Mouse (Mus musculus) kidney, postnatal 36 days (tissue): ENCODE results near the gene Kera.

ENCODE experiments used
- DNase-seq, 2 experiments: peaks; one replicate each; pipeline ENCODE4 v3.0.0; 2021 to 2022; ENCODE audit warnings: mixed read lengths in 2 of 2

Kera gene

DNA sequence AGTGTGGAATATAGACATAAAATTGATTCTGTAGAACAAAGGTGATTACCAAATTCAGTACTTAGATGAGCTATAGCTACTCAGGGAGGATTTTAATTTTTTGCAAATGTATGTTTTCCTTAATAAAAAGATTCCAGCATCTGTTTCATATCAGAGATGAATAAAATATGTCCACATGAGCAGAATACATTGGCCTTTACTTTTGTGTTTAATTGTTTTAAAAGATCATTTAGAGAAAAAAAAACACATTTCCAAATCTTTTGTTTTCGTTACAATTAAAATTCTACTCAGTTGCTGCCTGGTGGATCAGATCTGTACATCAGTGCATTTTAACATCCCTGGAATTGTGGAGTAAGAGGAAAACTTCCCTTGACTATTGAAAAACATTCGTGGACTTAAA is at the start of gene Kera:
Gene Kera (plus strand): TSS at position 301 of the 400 bp plus-strand sequence.
- no peak for DNase-seq

DNA sequence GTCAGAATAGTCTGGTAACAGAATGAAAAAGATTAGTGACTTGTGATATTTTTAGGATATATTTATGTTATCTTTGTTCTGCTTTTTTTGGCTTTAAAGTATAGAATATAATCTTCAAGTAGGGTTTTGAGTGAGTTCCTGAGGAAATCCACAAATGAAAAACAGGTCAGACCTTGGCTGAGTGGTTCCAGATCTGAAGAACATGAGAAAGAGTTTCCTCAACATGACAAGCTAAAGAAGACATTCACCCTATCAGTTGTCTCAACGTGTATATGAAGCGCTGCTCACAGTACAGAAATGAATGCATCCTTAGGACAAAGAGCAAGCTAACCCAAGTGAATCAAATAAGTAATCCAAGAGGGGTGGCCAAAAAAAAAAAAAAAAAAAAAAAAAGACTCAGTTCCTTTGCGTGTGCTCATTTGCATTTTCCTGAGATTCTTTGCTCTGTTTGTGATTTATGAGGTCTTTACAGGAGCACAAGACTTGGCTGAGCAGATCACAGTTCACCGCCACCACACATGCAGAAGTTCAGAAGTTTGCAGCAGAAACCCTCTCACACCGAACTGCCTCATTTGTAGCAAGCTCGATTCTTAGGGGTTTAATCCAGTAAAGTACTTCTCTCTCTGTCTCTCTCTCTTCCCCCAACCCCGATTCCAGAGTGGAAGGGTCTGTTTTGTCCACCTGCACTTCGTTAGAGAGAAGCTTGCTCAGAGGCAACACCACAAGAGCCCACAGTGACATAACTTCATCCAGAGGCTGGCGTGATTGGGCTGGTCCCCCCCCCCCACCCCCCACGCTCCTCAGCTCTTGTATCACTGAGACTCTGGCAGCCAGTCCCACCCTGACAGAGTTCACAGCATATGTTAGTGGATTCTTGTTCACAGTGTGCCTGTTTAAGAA is 41.5 kb upstream of the Kera start, which contains the start of gene Lum:
Gene Lum (plus strand): TSS at position 172 of the 900 bp plus-strand sequence.
- no peak for DNase-seq

- DNase-seq, result peak in 1 of 2 experiments; percentile 54
These were observed 39.1 kb upstream of the Kera start for GRCm38 (mm10) chr10:97567489-97568135.

GRCm38 (mm10) chr10:97582543-97583231 is 24.0 kb upstream of the Kera start:
- DNase-seq, result no peak

- no peak for DNase-seq
These were observed 22.5 kb upstream of the Kera start for GRCm38 (mm10) chr10:97584176-97584575.

- DNase-seq, result no peak
These were observed 19.5 kb upstream of the Kera start for GRCm38 (mm10) chr10:97587159-97587558.

- DNase-seq, result no peak
These were observed 17.1 kb upstream of the Kera start for GRCm38 (mm10) chr10:97589574-97589973.

DNA sequence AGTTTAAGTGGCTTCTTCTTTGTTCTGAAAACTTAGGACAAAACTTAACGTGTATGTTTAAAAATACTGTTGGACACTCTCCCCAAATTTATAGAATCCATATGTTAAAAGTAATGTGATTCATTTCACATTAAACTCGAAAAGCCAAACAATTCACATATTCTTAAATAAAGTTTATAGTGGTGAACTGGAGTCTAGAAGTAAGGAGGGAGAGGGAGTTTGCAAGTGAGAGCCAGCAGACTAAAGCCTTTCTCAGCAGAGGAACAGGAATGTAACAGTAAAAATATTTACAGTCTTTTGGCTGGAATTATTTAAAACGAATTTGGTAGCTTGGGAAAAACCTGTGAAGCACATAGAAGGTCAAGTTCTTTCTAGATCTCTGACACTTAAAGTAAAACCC is 15.6 kb upstream of the Kera start:
- DNase-seq, result no peak

- no peak for DNase-seq
These were observed 15.0 kb upstream of the Kera start for GRCm38 (mm10) chr10:97591685-97592084.

GRCm38 (mm10) chr10:97595680-97596079 is 11.0 kb upstream of the Kera start:
- no peak for DNase-seq

DNA sequence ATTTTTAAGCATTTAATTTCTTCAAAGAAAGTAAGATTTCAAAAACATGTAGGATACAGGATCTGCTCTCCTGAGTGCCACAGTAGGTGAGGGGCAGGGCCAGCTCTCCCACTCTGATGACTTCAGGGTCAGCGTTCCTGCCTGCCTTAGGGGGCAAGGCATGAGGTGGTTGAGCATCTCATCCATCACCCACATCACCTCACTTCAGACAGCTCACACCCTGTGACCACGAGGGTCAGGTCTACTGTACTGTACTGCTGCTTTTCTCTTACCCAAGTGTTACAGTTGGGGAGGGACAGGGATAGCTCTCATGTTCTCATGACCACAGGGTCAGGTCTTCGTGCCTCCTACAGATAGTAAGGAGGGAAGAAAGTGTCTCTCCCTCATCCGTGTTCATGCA is 4.9 kb upstream of the Kera start:
- DNase-seq, result no peak

DNA sequence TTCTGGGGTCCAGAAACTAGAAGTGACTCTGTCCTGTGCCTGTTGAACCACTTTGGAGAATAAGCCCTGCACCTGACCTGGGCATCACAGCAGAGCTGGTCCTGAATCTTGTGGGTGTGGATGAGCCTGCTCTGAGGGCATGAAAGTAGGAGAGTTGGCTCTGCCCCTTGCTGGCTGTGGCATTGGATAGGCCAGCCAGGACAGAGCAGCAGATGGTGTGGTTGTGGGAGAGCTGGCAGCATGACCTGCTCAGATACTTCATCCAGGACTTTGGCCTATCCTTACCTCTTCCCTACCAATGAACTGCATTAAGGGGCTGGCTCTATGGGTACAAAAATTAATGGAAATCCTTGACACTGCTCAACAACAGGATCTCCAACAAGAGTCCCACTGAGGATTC is 3.4 kb upstream of the Kera start:
- no peak for DNase-seq

DNA sequence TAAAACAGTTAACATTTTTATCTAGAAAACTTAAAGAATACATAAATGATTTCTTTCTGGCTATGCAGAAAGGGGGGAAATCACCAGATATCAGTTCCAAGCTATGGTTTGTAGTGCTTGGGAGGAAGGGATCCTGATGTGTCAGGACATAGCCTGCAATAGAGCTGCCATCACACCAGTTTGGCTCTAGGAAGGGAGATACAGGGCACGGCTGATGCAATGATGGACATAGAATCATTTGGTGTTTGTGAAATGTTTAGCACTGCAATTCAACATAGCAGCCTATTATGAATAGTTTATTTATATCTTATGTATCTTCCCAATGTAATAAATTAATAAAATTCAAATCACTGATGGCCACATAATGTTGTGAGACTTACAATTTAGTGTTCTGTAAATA is 15.6 kb downstream of the Kera start:
- no peak for DNase-seq

DNA sequence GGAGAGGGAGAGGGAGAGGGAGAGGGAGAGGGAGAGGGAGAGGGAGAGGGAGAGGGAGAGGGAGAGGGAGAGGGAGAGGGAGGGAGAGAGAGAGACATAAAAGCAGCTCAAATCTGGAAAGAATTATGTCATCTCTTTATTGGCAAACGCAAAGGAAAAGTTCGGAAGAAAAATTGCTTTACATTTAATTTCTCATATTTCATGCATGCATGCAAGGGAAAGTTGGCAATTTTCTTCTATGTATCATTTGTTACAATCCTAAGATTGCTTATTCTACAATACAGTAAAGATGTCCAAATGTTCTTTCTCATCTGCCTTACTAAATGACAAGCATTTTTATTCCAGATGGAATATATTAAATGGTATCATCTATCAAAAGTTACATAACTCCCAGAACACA is 17.7 kb downstream of the Kera start:
- DNase-seq, result no peak

GRCm38 (mm10) chr10:97625116-97625515 is 18.4 kb downstream of the Kera start:
- no peak for DNase-seq

- DNase-seq, result no peak
These were observed 19.9 kb downstream of the Kera start for GRCm38 (mm10) chr10:97626543-97626942.

GRCm38 (mm10) chr10:97631061-97631460 is 24.4 kb downstream of the Kera start:
- DNase-seq, result no peak

- DNase-seq, result no peak
These were observed 35.2 kb downstream of the Kera start for GRCm38 (mm10) chr10:97641926-97642325.

DNA sequence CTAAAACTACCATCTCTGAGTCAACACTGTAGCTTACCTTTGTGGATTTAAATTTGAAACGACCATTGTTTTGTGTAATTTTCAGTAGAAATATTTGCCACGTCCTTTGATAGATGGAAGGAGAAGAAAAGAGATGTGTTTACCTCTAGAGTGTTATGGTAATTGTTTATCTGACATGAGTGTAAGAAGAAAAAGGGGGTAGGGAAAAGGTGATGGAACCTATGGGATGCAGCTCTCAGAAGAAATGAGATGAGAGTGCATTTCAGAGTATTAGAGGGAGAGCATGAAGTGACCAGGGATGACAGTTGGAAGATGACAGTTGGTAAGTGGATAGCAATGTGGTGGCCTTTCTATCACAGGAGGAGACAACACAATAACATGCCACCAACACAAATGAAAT is 37.1 kb downstream of the Kera start, which contains the start of gene Epyc:
Gene Epyc (plus strand): TSS at position 301 of the 400 bp plus-strand sequence.
- no peak for DNase-seq

DNA sequence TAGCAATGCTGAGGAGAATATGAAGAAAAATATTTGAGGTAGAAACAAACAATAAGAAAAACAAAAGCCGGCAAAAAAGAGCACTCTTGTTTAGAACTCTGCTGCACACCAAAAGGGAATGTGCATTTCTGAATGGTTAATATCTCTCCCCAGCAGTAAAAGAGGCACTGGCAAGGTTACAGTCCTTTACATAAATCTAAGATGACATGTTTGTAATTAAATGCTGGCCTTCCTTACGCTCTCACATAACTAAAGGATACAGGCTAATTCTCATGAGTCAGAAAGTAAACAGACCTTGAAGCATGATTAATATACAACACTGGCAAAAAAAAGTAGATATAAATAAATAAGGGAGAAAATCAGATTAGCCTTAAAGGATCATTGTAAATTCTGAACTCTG is 43.7 kb downstream of the Kera start:
- DNase-seq, result no peak

DNA sequence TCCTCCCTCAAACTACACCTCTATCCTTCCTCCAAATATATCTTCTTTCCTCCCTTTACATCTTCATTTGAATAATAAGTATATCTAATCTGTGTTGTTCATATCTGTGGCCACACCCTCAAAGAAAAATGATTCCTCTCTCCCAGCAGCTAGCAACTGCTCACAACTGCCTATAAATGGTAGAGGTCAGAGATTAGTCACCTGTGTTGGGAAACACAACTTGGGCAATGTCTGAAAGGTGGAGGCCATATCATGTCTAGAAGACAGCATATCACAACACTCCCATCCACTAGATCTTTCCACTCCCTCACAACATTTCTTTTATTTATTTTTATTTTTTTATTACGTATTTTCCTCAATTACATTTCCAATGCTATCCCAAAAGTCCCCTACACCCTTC is 52.8 kb downstream of the Kera start:
- no peak for DNase-seq
